Mouse (Mus musculus): ENCODE data around the gene Cand2. TPM values are rescaled to one million over a fixed set of nuclear protein-coding genes. Genes with fewer than 3 reads are reported as not detected.

The Cand2 gene
- polyA plus RNA-seq, 1 experiment from 2014 or later = 49.8 TPM

GRCm38 (mm10) chr6:115807464-115808195, 33.3 kb downstream of the Cand2 start:
- 5% methylated on average over 15 of the region's 15 CpGs for WGBS
- H3K36me3 ChIP-seq (ENCODE audit: control insufficient read depth, insufficient read depth, low read length) = peaks cover 9% of the 10 kb centered on the region

GRCm38 (mm10) chr6:115808196-115808487, 33.8 kb downstream of the Cand2 start:
- no peaks in the 10 kb centered on the region for H3K27me3 ChIP-seq (ENCODE audit: control insufficient read depth, insufficient read depth, low read length)
- no peak for DNase-seq (ENCODE audit: low spot score)
- H3K9ac ChIP-seq (ENCODE audit: low read length) = peak overlapping the region; percentile 100
- H3K4me2 ChIP-seq (ENCODE audit: low read depth, low read length, severe bottlenecking) = peak overlapping the region; percentile 90
- H3K9me3 ChIP-seq (ENCODE audit: control insufficient read depth, low read length) = no peaks in the 10 kb centered on the region
- under 1% methylated on average over 22 of the region's 22 CpGs for WGBS
- H3K4me3 ChIP-seq (ENCODE audit: low read depth, low read length) = peak overlapping the region; percentile 98
- peak overlapping the region; percentile 91 for H3K27ac ChIP-seq (ENCODE audit: low read depth, low read length)
- peaks cover 18% of the 10 kb centered on the region for H3K4me1 ChIP-seq (replicated peaks; ENCODE audit: control insufficient read depth, insufficient read depth, low read length)
- peaks cover 9% of the 10 kb centered on the region for H3K36me3 ChIP-seq (ENCODE audit: control insufficient read depth, insufficient read depth, low read length)
- no peak for ATAC-seq (replicated peaks; ENCODE audit: low FRiP score)

More at GRCm38 (mm10) chr6:115807464-115808195, 33.3 kb downstream of the Cand2 start:
- peak overlapping the region; percentile 91 for H3K27ac ChIP-seq (ENCODE audit: low read depth, low read length)
- ATAC-seq (replicated peaks; ENCODE audit: low FRiP score) (no peak), DNase-seq (ENCODE audit: low spot score) (no peak)
- H3K4me1 ChIP-seq (replicated peaks; ENCODE audit: control insufficient read depth, insufficient read depth, low read length) = peaks cover 18% of the 10 kb centered on the region
- H3K27me3 ChIP-seq (ENCODE audit: control insufficient read depth, insufficient read depth, low read length) = no peaks in the 10 kb centered on the region
- peak overlapping the region; percentile 100 for H3K9ac ChIP-seq (ENCODE audit: low read length)
- H3K4me3 ChIP-seq (ENCODE audit: low read depth, low read length) = peak overlapping the region; percentile 98
- no peaks in the 10 kb centered on the region for H3K9me3 ChIP-seq (ENCODE audit: control insufficient read depth, low read length)
- H3K4me2 ChIP-seq (ENCODE audit: low read depth, low read length, severe bottlenecking) = peak overlapping the region; percentile 90

- H3K27me3 ChIP-seq (ENCODE audit: control insufficient read depth, insufficient read depth, low read length) = no peaks in the 10 kb centered on the region
- peak within 1 kb of the TSS; percentile 90 for H3K4me2 ChIP-seq (ENCODE audit: low read depth, low read length, severe bottlenecking)
- ATAC-seq (replicated peaks; ENCODE audit: low FRiP score) (peak; percentile 83), DNase-seq (ENCODE audit: low spot score) (peak; percentile 92)
- peaks cover 18% of the 10 kb centered on the region for H3K4me1 ChIP-seq (replicated peaks; ENCODE audit: control insufficient read depth, insufficient read depth, low read length)
- H3K4me3 ChIP-seq (ENCODE audit: low read depth, low read length) = peak within 1 kb of the TSS; percentile 98
- peaks cover 9% of the 10 kb centered on the region for H3K36me3 ChIP-seq (ENCODE audit: control insufficient read depth, insufficient read depth, low read length)
- peak within 1 kb of the TSS; percentile 100 for H3K9ac ChIP-seq (ENCODE audit: low read length)
- WGBS = under 1% methylated on average over 47 of the region's 47 CpGs
- peak within 1 kb of the TSS; percentile 91 for H3K27ac ChIP-seq (ENCODE audit: low read depth, low read length)
- no peaks in the 10 kb centered on the region for H3K9me3 ChIP-seq (ENCODE audit: control insufficient read depth, low read length)
These were observed 34.3 kb downstream of the Cand2 start, which contains the start of gene Rpl32 for GRCm38 (mm10) chr6:115808488-115809231. TSS of gene Rpl32 (minus strand) at chr6:115808747.

- ATAC-seq (replicated peaks; ENCODE audit: low FRiP score) (no peak), DNase-seq (ENCODE audit: low spot score) (no peak)
- Histone ChIP-seq H3K27ac (ENCODE audit: low read depth, low read length) (no peak overlapping the region), H3K36me3 (ENCODE audit: control insufficient read depth, insufficient read depth, low read length) (peaks cover 6% of the 10 kb centered on the region), H3K4me3 (ENCODE audit: low read depth, low read length) (no peak overlapping the region), H3K27me3 (ENCODE audit: control insufficient read depth, insufficient read depth, low read length) (no peaks in the 10 kb centered on the region), H3K9me3 (ENCODE audit: control insufficient read depth, low read length) (no peaks in the 10 kb centered on the region), H3K9ac (ENCODE audit: low read length) (no peak overlapping the region), H3K4me1 (replicated peaks; ENCODE audit: control insufficient read depth, insufficient read depth, low read length) (peaks cover 9% of the 10 kb centered on the region), H3K4me2 (ENCODE audit: low read depth, low read length, severe bottlenecking) (no peak overlapping the region)
- 71% methylated on average over 8 of the region's 8 CpGs for whole genome bisulfite sequencing
These were observed 37.3 kb downstream of the Cand2 start for GRCm38 (mm10) chr6:115811606-115812005.

- Histone ChIP-seq H3K4me3 (ENCODE audit: low read depth, low read length) (no peak overlapping the region), H3K36me3 (ENCODE audit: control insufficient read depth, insufficient read depth, low read length) (no peaks in the 10 kb centered on the region), H3K9me3 (ENCODE audit: control insufficient read depth, low read length) (no peaks in the 10 kb centered on the region), H3K4me2 (ENCODE audit: low read depth, low read length, severe bottlenecking) (no peak overlapping the region), H3K9ac (ENCODE audit: low read length) (no peak overlapping the region), H3K27ac (ENCODE audit: low read depth, low read length) (no peak overlapping the region), H3K4me1 (replicated peaks; ENCODE audit: control insufficient read depth, insufficient read depth, low read length) (no peaks in the 10 kb centered on the region; the same call in 1 of the 2 replicates), H3K27me3 (ENCODE audit: control insufficient read depth, insufficient read depth, low read length) (no peaks in the 10 kb centered on the region)
- WGBS = 40% methylated on average over 4 of the region's 4 CpGs
- DNase-seq (ENCODE audit: low spot score) (peak; percentile 71), ATAC-seq (replicated peaks; ENCODE audit: low FRiP score) (no peak)
These were observed 39.8 kb downstream of the Cand2 start for GRCm38 (mm10) chr6:115814104-115814503.

- H3K36me3 ChIP-seq (ENCODE audit: control insufficient read depth, insufficient read depth, low read length) = no peaks in the 10 kb centered on the region
- H3K9me3 ChIP-seq (ENCODE audit: control insufficient read depth, low read length) = no peaks in the 10 kb centered on the region
- DNase-seq (ENCODE audit: low spot score) = no peak
- no peak overlapping the region for H3K4me2 ChIP-seq (ENCODE audit: low read depth, low read length, severe bottlenecking)
- no peaks in the 10 kb centered on the region for H3K27me3 ChIP-seq (ENCODE audit: control insufficient read depth, insufficient read depth, low read length)
- H3K4me1 ChIP-seq (replicated peaks; ENCODE audit: control insufficient read depth, insufficient read depth, low read length) = no peaks in the 10 kb centered on the region
- 75% methylated on average over 4 of the region's 4 CpGs for WGBS
- H3K4me3 ChIP-seq (ENCODE audit: low read depth, low read length) = no peak overlapping the region
- no peak overlapping the region for H3K27ac ChIP-seq (ENCODE audit: low read depth, low read length)
- ATAC-seq (replicated peaks; ENCODE audit: low FRiP score) = no peak
- H3K9ac ChIP-seq (ENCODE audit: low read length) = no peak overlapping the region
These were observed 40.7 kb downstream of the Cand2 start for GRCm38 (mm10) chr6:115815041-115815440.

- Histone ChIP-seq H3K4me1 (replicated peaks; ENCODE audit: control insufficient read depth, insufficient read depth, low read length) (no peaks in the 10 kb centered on the region), H3K9me3 (ENCODE audit: control insufficient read depth, low read length) (no peaks in the 10 kb centered on the region), H3K4me2 (ENCODE audit: low read depth, low read length, severe bottlenecking) (no peak overlapping the region), H3K4me3 (ENCODE audit: low read depth, low read length) (no peak overlapping the region), H3K9ac (ENCODE audit: low read length) (no peak overlapping the region), H3K36me3 (ENCODE audit: control insufficient read depth, insufficient read depth, low read length) (no peaks in the 10 kb centered on the region), H3K27me3 (ENCODE audit: control insufficient read depth, insufficient read depth, low read length) (no peaks in the 10 kb centered on the region), H3K27ac (ENCODE audit: low read depth, low read length) (no peak overlapping the region)
- WGBS = 89% methylated on average over 2 of the region's 2 CpGs
- ATAC-seq (replicated peaks; ENCODE audit: low FRiP score) = no peak
- DNase-seq (ENCODE audit: low spot score) = no peak
These were observed 43.8 kb downstream of the Cand2 start for GRCm38 (mm10) chr6:115818129-115818528.

- WGBS = 86% methylated on average over 8 of the region's 8 CpGs
- DNase-seq (ENCODE audit: low spot score) (no peak), ATAC-seq (replicated peaks; ENCODE audit: low FRiP score) (no peak)
- Histone ChIP-seq H3K4me3 (ENCODE audit: low read depth, low read length) (no peak overlapping the region), H3K4me1 (replicated peaks; ENCODE audit: control insufficient read depth, insufficient read depth, low read length) (peaks cover 3% of the 10 kb centered on the region; the same call in 1 of the 2 replicates), H3K9ac (ENCODE audit: low read length) (no peak overlapping the region), H3K4me2 (ENCODE audit: low read depth, low read length, severe bottlenecking) (no peak overlapping the region), H3K27me3 (ENCODE audit: control insufficient read depth, insufficient read depth, low read length) (no peaks in the 10 kb centered on the region), H3K9me3 (ENCODE audit: control insufficient read depth, low read length) (no peaks in the 10 kb centered on the region), H3K36me3 (ENCODE audit: control insufficient read depth, insufficient read depth, low read length) (no peaks in the 10 kb centered on the region), H3K27ac (ENCODE audit: low read depth, low read length) (no peak overlapping the region)
These were observed 47.1 kb downstream of the Cand2 start for GRCm38 (mm10) chr6:115821216-115821993.
